Mouse (Mus musculus) skeletal muscle tissue, postnatal 0 days (tissue): Measurements from ENCODE around the gene Ggt1. TPM values are rescaled to one million over a fixed set of nuclear protein-coding genes. Genes with fewer than 3 reads are reported as not detected.

Source experiments
- polyA plus RNA-seq: library from polyadenylated mRNA; unstranded; fragments of >200 nt; fragmentation: Nextera tagmentation; extraction: Ambion mirVana; gene quantifications from 2 replicates; pipeline ENCODE4 v1.2.1, GENCODE M21; 2015

The Ggt1 gene
- polyA plus RNA-seq: not detected in 2 replicates

DNA sequence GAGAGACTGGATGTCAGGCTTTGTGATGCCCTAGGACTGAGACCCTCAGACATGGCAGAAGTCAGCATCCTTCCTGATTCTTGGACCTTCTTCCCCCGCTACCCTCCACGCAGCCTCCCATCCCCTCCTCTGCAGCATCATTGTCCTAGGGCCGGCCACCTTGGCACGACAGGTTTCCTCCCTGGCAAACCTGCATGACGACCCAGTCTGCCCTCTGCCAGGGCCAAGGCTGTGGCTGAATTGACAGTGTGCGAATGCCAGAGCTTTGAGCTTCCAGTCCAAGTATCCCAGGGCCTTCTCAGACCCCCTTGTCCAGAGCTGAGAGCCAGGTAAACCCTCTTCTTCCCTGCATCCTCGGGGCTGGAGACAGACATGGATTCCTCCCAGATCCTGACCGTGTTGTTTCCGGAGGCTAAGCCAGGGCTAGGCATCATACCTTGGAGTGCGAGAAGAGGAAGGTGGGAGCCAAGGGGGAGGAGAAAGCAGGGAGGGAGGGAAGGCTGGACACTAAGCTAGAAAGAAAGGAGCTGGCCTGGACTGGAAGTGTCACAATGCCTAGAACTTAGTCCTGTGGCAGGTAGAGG is at the start of gene Ggt1:
Gene Ggt1 (plus strand): TSS at position 534 of the 584 bp plus-strand sequence.

DNA sequence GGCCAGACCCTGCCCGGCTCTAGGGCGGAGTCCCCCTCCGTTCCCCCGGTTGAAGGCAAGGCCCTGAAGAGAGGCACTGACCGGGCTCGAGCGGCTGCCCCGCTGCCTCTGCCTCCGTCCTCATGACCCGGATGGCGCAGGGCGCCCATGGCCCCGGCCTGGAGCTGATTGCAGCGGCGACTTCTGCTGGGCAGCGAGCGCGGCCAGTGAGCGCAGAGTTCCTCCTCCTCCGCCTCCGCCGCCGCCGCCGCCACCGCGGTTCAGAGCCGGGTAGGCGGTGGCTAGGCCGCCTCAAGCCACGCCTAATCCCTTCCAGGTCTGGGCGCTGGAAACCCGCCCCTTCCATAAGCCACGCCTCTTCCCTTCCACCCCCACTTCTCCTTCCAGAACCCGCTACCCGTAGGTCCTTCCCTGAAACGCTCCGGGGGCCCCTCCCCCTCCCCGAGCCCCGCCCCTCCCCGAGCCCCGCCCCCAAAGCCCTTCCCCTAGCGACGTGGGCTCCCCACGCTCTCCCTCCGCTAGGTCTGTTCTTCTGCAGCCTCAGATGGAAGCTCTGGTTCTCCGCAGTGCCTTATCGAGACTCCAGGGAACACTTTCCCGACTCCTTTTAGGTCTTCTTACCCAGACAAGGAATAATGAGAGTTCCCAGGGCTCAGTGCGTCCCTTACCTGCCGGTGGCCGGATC is 44.2 kb upstream of the Ggt1 start, which contains the start of gene Snrpd3:
Gene Snrpd3 (plus strand): TSS at position 479 of the 685 bp plus-strand sequence.

DNA sequence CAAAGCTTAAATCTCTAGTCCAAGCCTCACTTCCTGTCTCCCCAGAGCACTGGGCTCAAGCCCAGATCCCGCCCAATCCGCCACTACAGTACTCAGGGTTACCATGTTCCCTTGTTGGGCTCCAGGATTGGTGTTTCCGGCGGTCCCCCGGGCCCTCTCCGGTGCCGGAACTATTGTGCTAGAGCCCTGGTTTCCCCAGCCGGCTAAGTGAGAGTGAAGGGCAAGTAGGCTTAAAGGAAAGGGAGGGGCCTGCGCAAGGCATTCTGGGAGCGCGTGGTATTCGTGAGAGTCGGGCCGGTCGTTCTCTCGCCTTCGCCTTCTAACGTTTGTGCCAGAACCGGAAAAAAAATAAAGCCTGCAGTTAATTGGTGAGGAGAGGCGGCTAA is 43.7 kb upstream of the Ggt1 start, which contains the start of gene Gucd1:
Gene Gucd1 (minus strand): TSS at position 215 of the 386 bp plus-strand sequence.

DNA sequence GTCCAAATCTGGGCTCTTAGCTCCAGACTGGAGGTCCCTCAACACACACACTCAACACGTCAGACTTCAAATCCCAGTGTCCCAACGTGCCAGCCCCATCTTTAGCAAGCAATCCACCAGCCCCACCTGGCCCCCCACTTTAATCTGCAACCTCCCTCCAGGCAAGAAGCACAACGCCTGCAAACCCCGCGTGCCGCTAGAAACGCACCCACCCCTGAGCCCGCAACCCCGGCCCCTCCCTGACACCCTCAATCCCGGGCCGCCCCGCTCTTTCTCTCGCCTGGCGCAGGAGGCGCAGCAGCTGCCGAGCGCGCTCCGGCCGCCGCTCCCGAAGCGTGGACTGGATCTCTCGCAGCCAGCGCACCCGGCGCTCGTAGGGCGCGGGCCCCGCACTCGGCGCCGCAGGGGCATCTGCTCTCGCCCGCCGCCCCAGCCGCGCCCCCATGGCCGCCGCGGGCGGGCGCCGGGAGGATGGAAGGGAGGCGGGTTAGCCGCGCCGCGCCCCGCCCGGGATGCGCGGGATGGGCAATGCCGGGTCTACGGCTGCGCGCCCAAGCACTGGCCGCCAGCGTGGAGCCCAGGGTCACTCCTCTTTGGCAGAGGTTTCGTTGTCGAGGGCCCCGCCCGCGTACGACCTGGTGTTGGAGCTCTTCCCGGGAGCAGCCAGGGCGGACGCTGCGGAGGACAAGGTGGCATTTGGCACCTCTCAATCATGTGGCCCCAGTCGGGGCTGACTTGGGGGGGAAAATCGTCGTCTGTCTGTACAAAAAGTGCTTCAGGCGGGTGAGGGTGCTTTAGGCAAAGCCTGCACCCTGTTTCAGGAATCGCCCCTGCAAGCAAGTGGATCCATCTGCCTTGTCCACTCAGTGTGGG is 1.5 kb upstream of the Ggt1 start, which contains the start of gene Lrrc75b:
Gene Lrrc75b (minus strand): TSS at position 655 of the 873 bp plus-strand sequence.

DNA sequence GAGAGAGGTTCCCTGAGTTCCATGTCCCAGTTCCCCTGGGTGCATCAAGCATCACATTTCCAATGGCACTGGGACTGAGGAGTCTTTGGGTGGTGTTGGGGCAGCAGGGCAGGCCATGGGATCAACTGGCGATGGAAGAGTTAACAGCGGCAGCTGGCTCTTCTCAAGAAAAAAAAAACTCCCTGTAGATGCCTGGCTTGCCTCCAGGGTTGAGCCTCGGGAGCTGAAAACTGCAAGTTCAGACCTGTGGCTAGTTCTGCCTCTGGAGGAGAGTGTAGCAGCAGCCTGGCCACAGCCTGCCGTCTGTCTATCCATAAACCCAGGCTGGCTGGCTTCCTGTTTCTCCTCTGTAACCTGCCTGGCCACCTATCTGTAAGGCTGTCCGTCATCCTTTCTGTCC is 27.7 kb downstream of the Ggt1 start, which contains the start of gene Ggt5:
Gene Ggt5 (plus strand): TSS at position 212 of the 400 bp plus-strand sequence.

Other genes with a start within 250 kb of the Ggt1 start
- 2.2 TPM in 2 replicates for gene Adora2a, start 244.7 kb upstream of the Ggt1 start, polyA plus RNA-seq
- gene Upb1, start 160.5 kb upstream of the Ggt1 start, polyA plus RNA-seq: 0.18 and 0.22 TPM in 2 replicates
- 59.6 and 80.7 TPM in 2 replicates for gene Snrpd3, start 44.1 kb upstream of the Ggt1 start, polyA plus RNA-seq
- gene Gucd1, start 43.6 kb upstream of the Ggt1 start, polyA plus RNA-seq: 20.8 and 23.3 TPM in 2 replicates
- 0.46 TPM in 2 replicates for gene Lrrc75b, start 1.3 kb upstream of the Ggt1 start, polyA plus RNA-seq
- gene Ggt5, start 27.7 kb downstream of the Ggt1 start, polyA plus RNA-seq: 7.3 and 9.4 TPM in 2 replicates
- 4.9 and 5.1 TPM in 2 replicates for gene Susd2, start 82.4 kb downstream of the Ggt1 start, polyA plus RNA-seq
- gene Cabin1, start 202.7 kb downstream of the Ggt1 start, polyA plus RNA-seq: 15.4 and 17.0 TPM in 2 replicates
- gene Ddt, start 211.8 kb downstream of the Ggt1 start, polyA plus RNA-seq: 53.2 and 61.3 TPM in 2 replicates
- gene Gm20441, start 219.3 kb downstream of the Ggt1 start, polyA plus RNA-seq: not detected in 2 replicates
- 4.5 and 5.3 TPM in 2 replicates for gene Gstt3, start 219.8 kb downstream of the Ggt1 start, polyA plus RNA-seq
- 8.6 and 8.9 TPM in 2 replicates for gene Gstt1, start 237.0 kb downstream of the Ggt1 start, polyA plus RNA-seq